Comparison of ENCODE assay signal across 9 mouse cellular contexts in the genomic region with DNA sequence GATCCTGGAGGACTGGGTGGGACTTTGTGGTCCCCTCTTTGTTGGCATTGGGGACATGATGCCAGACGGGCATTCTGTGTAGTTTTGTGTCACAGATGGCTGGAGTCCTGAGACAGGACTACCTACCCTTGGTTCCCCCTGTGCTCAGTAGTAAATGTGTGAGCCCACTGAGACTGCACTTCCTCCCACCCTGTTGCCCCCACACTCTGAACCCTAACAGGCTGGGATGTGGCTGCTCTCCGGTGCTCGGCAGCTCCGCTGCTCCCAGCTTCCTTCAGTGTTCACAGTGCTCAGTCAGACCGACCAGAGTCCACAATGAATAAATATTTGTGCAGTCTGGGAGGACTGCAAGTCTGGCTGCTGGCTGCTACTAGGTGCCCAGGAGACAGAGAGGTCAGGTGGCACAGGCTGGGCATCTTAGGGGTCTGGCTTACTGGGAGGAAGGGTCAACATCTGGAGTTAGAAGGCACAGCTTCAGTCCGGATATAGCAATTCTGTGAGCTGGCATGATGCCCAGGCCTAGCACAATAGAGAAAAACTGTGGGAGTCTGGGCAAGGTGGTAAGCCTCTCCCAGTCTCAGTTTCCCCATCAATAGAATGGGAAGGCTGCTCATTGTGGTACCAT. TPM values are rescaled to one million over a fixed set of nuclear protein-coding genes. Genes with fewer than 3 reads are reported as not detected.
DNase-seq lines count a peak whose midpoint lies in the region; ATAC-seq and TF ChIP-seq lines count a peak whose summit lies in the region.
"Had no signal": no experiment of that assay in that cellular context is flagged by ENCODE, and none has a peak within 500 bp of the region (broad histone marks: within the 10 kb centered on the region; RNA-seq: fewer than 3 reads in every experiment).

No protein-coding gene starts in this region.

- peak; percentile 21 for ATAC-seq in lung, embryonic 14.5 days (ENCODE audit: insufficient read depth)
- ATAC-seq in heart, embryonic 11.5 days (replicated peaks; ENCODE audit: insufficient number of reproducible peaks, low FRiP score, low TSS enrichment), result no peak
- ATAC-seq in midbrain, embryonic 13.5 days, result 0 out of 2 replicates have a peak, but pooled peaks have one; percentile 16

- H3K4me2 ChIP-seq in lung, embryonic 14.5 days, result peak overlapping the region; percentile 61
- peak overlapping the region; percentile 60 for H3K4me2 ChIP-seq in heart, embryonic 11.5 days
- peak overlapping the region; percentile 22 for H3K4me2 ChIP-seq in midbrain, embryonic 13.5 days (replicated peaks)

- peaks cover 41% of the 10 kb centered on the region for H3K4me1 ChIP-seq in lung, embryonic 14.5 days (ENCODE audit: insufficient read depth)
- H3K4me1 ChIP-seq in lung, adult 2 months (ENCODE audit: control insufficient read depth, insufficient read depth, low read length), result peaks cover 37% of the 10 kb centered on the region
- H3K4me1 ChIP-seq in heart, embryonic 11.5 days (ENCODE audit: control insufficient read depth, insufficient read depth, low read length), result peaks cover 68% of the 10 kb centered on the region
- peaks cover 54% of the 10 kb centered on the region for H3K4me1 ChIP-seq in midbrain, embryonic 13.5 days (replicated peaks)

- 5% methylated on average over 6 of the region's 6 CpGs for WGBS in lung, embryonic 14.5 days
- 13% methylated on average over 6 of the region's 6 CpGs for WGBS in lung, adult 2 months
- 40% methylated on average over 6 of the region's 6 CpGs for WGBS in heart, embryonic 11.5 days (ENCODE audit: insufficient replicate concordance)
- WGBS in midbrain, embryonic 13.5 days, result 52% methylated on average over 6 of the region's 6 CpGs

- H3K36me3 ChIP-seq in lung, embryonic 14.5 days (ENCODE audit: insufficient read depth), result no peaks in the 10 kb centered on the region
- H3K36me3 ChIP-seq in heart, embryonic 11.5 days (ENCODE audit: control insufficient read depth, insufficient read depth, low read length), result no peaks in the 10 kb centered on the region
- no peaks in the 10 kb centered on the region for H3K36me3 ChIP-seq in midbrain, embryonic 13.5 days

- H3K9me3 ChIP-seq in lung, embryonic 14.5 days (ENCODE audit: low read depth, low read length), result no peaks in the 10 kb centered on the region
- H3K9me3 ChIP-seq in heart, embryonic 11.5 days (replicated peaks; ENCODE audit: control insufficient read depth, low read length), result no peaks in the 10 kb centered on the region
- H3K9me3 ChIP-seq in midbrain, embryonic 13.5 days, result no peaks in the 10 kb centered on the region

- no peak for TF ChIP-seq POLR2A in lung, adult 2 months (IDR thresholded peaks at IDR 0.05; ENCODE audit: borderline replicate concordance, extremely low read depth, low read depth, low read length)

- no peak for TF ChIP-seq CTCF in lung, embryonic 14.5 days (IDR thresholded peaks at IDR 0.05; ENCODE audit: low read depth)
- no peak for TF ChIP-seq CTCF in lung, adult 2 months (IDR thresholded peaks at IDR 0.05; ENCODE audit: insufficient read depth, low read length)

- no peaks in the 10 kb centered on the region for H3K27me3 ChIP-seq in lung, embryonic 14.5 days (ENCODE audit: insufficient read depth, low read length)
- H3K27me3 ChIP-seq in heart, embryonic 11.5 days (ENCODE audit: control insufficient read depth, insufficient read depth, low read length), result no peaks in the 10 kb centered on the region
- 0 out of 2 replicates have a peak, but pooled peaks cover 3% of the 10 kb centered on the region for H3K27me3 ChIP-seq in midbrain, embryonic 13.5 days

- peak overlapping the region; percentile 98 for H3K27ac ChIP-seq in lung, embryonic 14.5 days (ENCODE audit: low read depth)
- peak overlapping the region; percentile 92 for H3K27ac ChIP-seq in heart, embryonic 11.5 days (ENCODE audit: low read depth, low read length)
- H3K27ac ChIP-seq in midbrain, embryonic 13.5 days, result peak overlapping the region; percentile 51

- DNase-seq in lung, embryonic 14.5 days, result peak; percentile 83
- DNase-seq in lung, adult 2 months, result no peak
- DNase-seq in kidney, postnatal 10 days, result peak; percentile 83
- DNase-seq in frontal cortex, postnatal 25 days (ENCODE audit: low spot score in 2 of 2), result no peak
- no peak for DNase-seq in left cerebral cortex, adult 18-20 months (ENCODE audit: low spot score in 2 of 2)
- DNase-seq in spleen, adult 18-20 months, result no peak

- H3K4me3 ChIP-seq in lung, embryonic 14.5 days (ENCODE audit: low read depth, low read length), result peak overlapping the region; percentile 17; the same call in 1 of the 2 replicates
- H3K4me3 ChIP-seq in lung, adult 2 months (replicated peaks; ENCODE audit: extremely low read depth, low read depth, low read length), result no peak overlapping the region
- no peak overlapping the region; the same call in 1 of the 2 replicates for H3K4me3 ChIP-seq in heart, embryonic 11.5 days (ENCODE audit: low read depth, low read length)
- no peak overlapping the region for H3K4me3 ChIP-seq in midbrain, embryonic 13.5 days (replicated peaks)

- H3K9ac ChIP-seq in lung, embryonic 14.5 days, result peak overlapping the region; percentile 65
- H3K9ac ChIP-seq in heart, embryonic 11.5 days (ENCODE audit: low read depth, low read length), result peak overlapping the region; percentile 74
- H3K9ac ChIP-seq in midbrain, embryonic 13.5 days (replicated peaks), result peak overlapping the region; percentile 44

RNA-seq across cellular contexts. Expression of a gene that starts 21.4 kb away (rescaled TPM):
- not detected in 2 replicates for polyA plus RNA-seq in lung, embryonic 14.5 days (2014; fragmentation: Nextera tagmentation; extraction: Ambion mirVana)
- 0.02 TPM in 1 of 2 replicates, not detected in the other for polyA plus RNA-seq in lung, adult 2 months (2012; rRNA removed)
- not detected in 2 replicates for polyA plus RNA-seq in heart, embryonic 11.5 days (2014; fragmentation: Nextera tagmentation; extraction: Ambion mirVana)
- not detected in 2 replicates for polyA plus RNA-seq in midbrain, embryonic 13.5 days (2015; fragmentation: Nextera tagmentation; extraction: Ambion mirVana)
- total RNA-seq in left cerebral cortex, adult 18-20 months (2021), result under 1 TPM in 1 of 2 experiments, not detected in 1; 0.12 TPM
- total RNA-seq: heart, postnatal 10 days had no signal

RNA-seq across cellular contexts. Expression of a gene that starts 41.1 kb away (rescaled TPM):
- 11.7 and 13.8 TPM in 2 replicates for polyA plus RNA-seq in lung, embryonic 14.5 days (2014; fragmentation: Nextera tagmentation; extraction: Ambion mirVana)
- polyA plus RNA-seq in lung, adult 2 months (2012; rRNA removed), result 42.9 and 44.5 TPM in 2 replicates
- polyA plus RNA-seq in heart, embryonic 11.5 days (2014; fragmentation: Nextera tagmentation; extraction: Ambion mirVana), result 11.8 and 16.7 TPM in 2 replicates
- 18.0 and 20.0 TPM in 2 replicates for polyA plus RNA-seq in midbrain, embryonic 13.5 days (2015; fragmentation: Nextera tagmentation; extraction: Ambion mirVana)
- total RNA-seq in left cerebral cortex, adult 18-20 months (2021), result 10 to 100 TPM; 17.6 to 19.1 TPM

RNA-seq across cellular contexts. Expression of a gene that starts 51.2 kb away (rescaled TPM):
- 7.7 TPM in 2 replicates for polyA plus RNA-seq in lung, embryonic 14.5 days (2014; fragmentation: Nextera tagmentation; extraction: Ambion mirVana)
- polyA plus RNA-seq in lung, adult 2 months (2012; rRNA removed), result 7.4 and 9.5 TPM in 2 replicates
- polyA plus RNA-seq in heart, embryonic 11.5 days (2014; fragmentation: Nextera tagmentation; extraction: Ambion mirVana), result 2.2 and 2.7 TPM in 2 replicates
- 4.4 and 4.6 TPM in 2 replicates for polyA plus RNA-seq in midbrain, embryonic 13.5 days (2015; fragmentation: Nextera tagmentation; extraction: Ambion mirVana)
- total RNA-seq in left cerebral cortex, adult 18-20 months (2021), result 10 to 100 TPM; 18.8 to 19.4 TPM

Comparison
In these comparisons a context has a peak if more than half of its experiments do, and no peak if none do; other contexts are left out.
1. DNase-seq: peak in lung, embryonic 14.5 days (single experiment) and kidney, postnatal 10 days (single experiment); none in lung, adult 2 months (single experiment), frontal cortex, postnatal 25 days (0 of 2), left cerebral cortex, adult 18-20 months (0 of 2) and spleen, adult 18-20 months (0 of 2).
2. Peak in every context shown above with its lines, with median percentiles within 50 percentile points of each other: H3K27ac ChIP-seq, H3K4me2 ChIP-seq and H3K9ac ChIP-seq.